Mouse (Mus musculus) G1E (cell line): ENCODE data around the gene Myo1a.

Source experiments
- CTCF ChIP-seq: IDR thresholded peaks from 2 replicates; pipeline ENCODE4 v1.5.1; 2012; ENCODE audit warnings: low read depth, low read length, inconsistent platforms, mixed read lengths
- POLR2AphosphoS5 ChIP-seq: IDR thresholded peaks from 2 replicates; pipeline ENCODE4 v1.6.1; 2012; ENCODE audit warnings: low read depth, low read length, inconsistent platforms; ENCODE audit not compliant: insufficient replicate concordance

DNA sequence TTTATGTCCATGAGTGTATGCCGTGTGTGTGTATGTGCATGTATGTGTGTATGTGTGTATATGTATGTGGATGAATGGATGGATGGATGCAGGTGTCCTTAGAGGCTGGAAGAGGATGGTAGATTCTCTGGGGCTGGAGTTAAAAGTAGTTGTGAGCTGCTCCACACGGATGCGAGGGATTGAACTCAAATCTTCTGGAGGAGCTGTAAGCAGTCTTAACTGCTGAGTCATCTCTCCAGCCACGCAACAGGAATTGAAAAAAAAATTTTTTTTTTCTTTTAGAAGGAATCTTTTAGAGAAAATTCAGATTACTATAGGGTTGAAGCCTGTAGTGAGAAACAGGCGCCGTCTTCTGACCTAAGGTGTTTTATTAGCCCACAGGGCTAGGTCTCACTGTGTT is 22.1 kb upstream of the Myo1a start:
- TF ChIP-seq CTCF, result no peak
- TF ChIP-seq POLR2AphosphoS5, result no peak
